13 mouse cellular contexts compared by ENCODE assay signal in genomic region chr6:48741273-48741672, GRCm38 (mm10). TPM values are rescaled to one million over a fixed set of nuclear protein-coding genes. Genes with fewer than 3 reads are reported as not detected.
DNase-seq lines count a peak whose midpoint lies in the region; ATAC-seq and TF ChIP-seq lines count a peak whose summit lies in the region.
"Had no signal": no experiment of that assay in that cellular context is flagged by ENCODE, and none has a peak within 500 bp of the region (broad histone marks: within the 10 kb centered on the region; RNA-seq: fewer than 3 reads in every experiment).

No protein-coding gene starts in this region.

- no peak for TF ChIP-seq EP300 in liver, postnatal 0 days (IDR thresholded peaks at IDR 0.05; ENCODE audit: low read depth)

- H3K27ac ChIP-seq in heart, embryonic 13.5 days (replicated peaks): no peak overlapping the region
- peak overlapping the region; percentile 97 for H3K27ac ChIP-seq in spleen, adult 2 months (ENCODE audit: insufficient read depth, low read length)
- H3K27ac ChIP-seq in liver, postnatal 0 days (ENCODE audit: low read depth): peak overlapping the region; percentile 74
- H3K27ac ChIP-seq: hindbrain, embryonic 10.5 days; layer of hippocampus, adult 2 months; midbrain, embryonic 13.5 days had no signal

- H3K4me1 ChIP-seq in heart, embryonic 13.5 days: peaks cover 29% of the 10 kb centered on the region
- peaks cover 31% of the 10 kb centered on the region for H3K4me1 ChIP-seq in spleen, adult 2 months (ENCODE audit: control insufficient read depth, insufficient read depth, insufficient read length)
- H3K4me1 ChIP-seq in liver, postnatal 0 days (ENCODE audit: insufficient read depth): peaks cover 23% of the 10 kb centered on the region

- no peak for DNase-seq in heart, postnatal 36 days
- peak in 1 of 2 experiments; percentile 40 for DNase-seq in spleen, adult 2 months (ENCODE audit: low read depth in 1 of 2, low spot score in 2 of 2)
- no peak for DNase-seq in spleen, postnatal 14 days (ENCODE audit: low spot score in 2 of 2)
- no peak for DNase-seq in liver, postnatal 0 days
- peak; percentile 77 for DNase-seq in yolk sac, embryonic 10.5 days (ENCODE audit: low spot score)
- DNase-seq in left cerebral cortex, adult 9 months (ENCODE audit: low spot score in 2 of 2): no peak
- no peak for DNase-seq in urinary bladder, postnatal 25 days (ENCODE audit: low spot score)

- WGBS in heart, embryonic 13.5 days: 26% methylated on average over 3 of the region's 3 CpGs
- 12% methylated on average over 3 of the region's 3 CpGs for WGBS in spleen, adult 2 months
- WGBS in liver, postnatal 0 days (ENCODE audit: insufficient replicate concordance): 17% methylated on average over 3 of the region's 3 CpGs

- no peaks in the 10 kb centered on the region for H3K9me3 ChIP-seq in heart, embryonic 13.5 days
- H3K9me3 ChIP-seq in liver, postnatal 0 days (ENCODE audit: low read length): no peaks in the 10 kb centered on the region
- H3K9me3 ChIP-seq: hindbrain, embryonic 10.5 days; midbrain, embryonic 13.5 days had no signal

- H3K9ac ChIP-seq in heart, embryonic 13.5 days: no peak overlapping the region
- no peak overlapping the region for H3K9ac ChIP-seq in liver, postnatal 0 days (replicated peaks)
- H3K9ac ChIP-seq: midbrain, embryonic 13.5 days had no signal

- peaks cover 55% of the 10 kb centered on the region for H3K27me3 ChIP-seq in heart, embryonic 13.5 days (replicated peaks)
- H3K27me3 ChIP-seq in spleen, adult 2 months (ENCODE audit: control insufficient read depth, insufficient read depth, low read length): no peaks in the 10 kb centered on the region
- no peaks in the 10 kb centered on the region for H3K27me3 ChIP-seq in liver, postnatal 0 days (ENCODE audit: insufficient read depth, low read length)

- intact Hi-C loops in heart, postnatal 36 days (cut with DNase I): no loop called here

- peaks cover 3% of the 10 kb centered on the region; the same call in 1 of the 2 replicates for H3K36me3 ChIP-seq in heart, embryonic 13.5 days
- peaks cover 22% of the 10 kb centered on the region for H3K36me3 ChIP-seq in spleen, adult 2 months (ENCODE audit: control insufficient read depth, insufficient read depth, low read length)
- H3K36me3 ChIP-seq in liver, postnatal 0 days (replicated peaks; ENCODE audit: insufficient read depth, low read length): no peaks in the 10 kb centered on the region
- H3K36me3 ChIP-seq: hindbrain, embryonic 10.5 days; midbrain, embryonic 13.5 days had no signal

- H3K4me2 ChIP-seq in heart, embryonic 13.5 days: peak overlapping the region; percentile 79
- peak overlapping the region; percentile 28; the same call in 1 of the 2 replicates for H3K4me2 ChIP-seq in liver, postnatal 0 days (ENCODE audit: low read depth, low read length)

- peak; percentile 38; the same call in 1 of the 2 replicates for TF ChIP-seq POLR2A in spleen, adult 2 months (IDR thresholded peaks at IDR 0.05; ENCODE audit: low read depth, low read length)

- no peak for TF ChIP-seq CTCF in spleen, adult 2 months (IDR thresholded peaks at IDR 0.05; ENCODE audit: extremely low read depth, insufficient read depth, insufficient read length, insufficient replicate concordance)
- no peak for TF ChIP-seq CTCF in liver, postnatal 0 days (IDR thresholded peaks at IDR 0.05; ENCODE audit: low read depth)

- H3K4me3 ChIP-seq in heart, embryonic 13.5 days: no peak overlapping the region
- peak overlapping the region; percentile 66 for H3K4me3 ChIP-seq in spleen, adult 2 months (ENCODE audit: extremely low read depth, insufficient read depth, insufficient read length)
- no peak overlapping the region for H3K4me3 ChIP-seq in liver, postnatal 0 days (ENCODE audit: low read depth, low read length)
- H3K4me3 ChIP-seq: hindbrain, embryonic 10.5 days; layer of hippocampus, adult 2 months; midbrain, embryonic 13.5 days had no signal

- no peak for ATAC-seq in heart, embryonic 13.5 days (ENCODE audit: extremely low read depth, insufficient number of reproducible peaks, low FRiP score, low TSS enrichment)
- no peak for ATAC-seq in liver, postnatal 0 days
- ATAC-seq: forebrain, embryonic 14.5 days had no signal

RNA-seq across cellular contexts. Expression of gene Gimap1, which starts 2.4 kb away (rescaled TPM):
- polyA plus RNA-seq in heart, embryonic 13.5 days (2015; fragmentation: Nextera tagmentation; extraction: Ambion mirVana): 24.2 and 27.5 TPM in 2 replicates
- total RNA-seq in heart, postnatal 36 days (2021): 10 to 100 TPM in 1 of 2 experiments, 1 to 10 TPM in 1; 8.1 to 11.8 TPM
- polyA plus RNA-seq in spleen, adult 2 months (2012; rRNA removed): 94.4 and 103 TPM in 2 replicates
- 9.2 and 10.0 TPM in 2 replicates for polyA plus RNA-seq in liver, postnatal 0 days (2015; fragmentation: Nextera tagmentation; extraction: Ambion mirVana)

RNA-seq across cellular contexts. Expression of gene Gimap5, which starts 4.7 kb away (rescaled TPM):
- polyA plus RNA-seq in heart, embryonic 13.5 days (2015; fragmentation: Nextera tagmentation; extraction: Ambion mirVana): 7.2 and 8.2 TPM in 2 replicates
- 1 to 10 TPM; 6.0 to 6.6 TPM for total RNA-seq in heart, postnatal 36 days (2021)
- polyA plus RNA-seq in spleen, adult 2 months (2012; rRNA removed): 74.0 and 90.0 TPM in 2 replicates
- 4.7 and 5.9 TPM in 2 replicates for polyA plus RNA-seq in liver, postnatal 0 days (2015; fragmentation: Nextera tagmentation; extraction: Ambion mirVana)

RNA-seq across cellular contexts. Expression of gene Gimap7, which starts 22.9 kb away (rescaled TPM):
- not detected in 2 replicates for polyA plus RNA-seq in heart, embryonic 13.5 days (2015; fragmentation: Nextera tagmentation; extraction: Ambion mirVana)
- under 1 TPM in 1 of 2 experiments, not detected in 1; 0.22 TPM for total RNA-seq in heart, postnatal 36 days (2021)
- 9.5 and 11.6 TPM in 2 replicates for polyA plus RNA-seq in spleen, adult 2 months (2012; rRNA removed)
- polyA plus RNA-seq in liver, postnatal 0 days (2015; fragmentation: Nextera tagmentation; extraction: Ambion mirVana): 0.59 and 0.65 TPM in 2 replicates
- total RNA-seq: layer of hippocampus, adult 2 months had no signal
- polyA plus RNA-seq: forebrain, embryonic 14.5 days; hindbrain, embryonic 10.5 days; limb, embryonic 14.5 days; midbrain, embryonic 13.5 days had no signal

RNA-seq across cellular contexts. Expression of gene Gm28053, which starts 22.9 kb away (rescaled TPM):
- polyA plus RNA-seq in heart, embryonic 13.5 days (2015; fragmentation: Nextera tagmentation; extraction: Ambion mirVana): 3.7 and 5.0 TPM in 2 replicates
- total RNA-seq in heart, postnatal 36 days (2021): 1 to 10 TPM; 3.1 to 4.7 TPM
- polyA plus RNA-seq in spleen, adult 2 months (2012; rRNA removed): 0.43 and 0.82 TPM in 2 replicates
- 1.1 TPM in 1 of 2 replicates, not detected in the other for polyA plus RNA-seq in liver, postnatal 0 days (2015; fragmentation: Nextera tagmentation; extraction: Ambion mirVana)
- total RNA-seq: layer of hippocampus, adult 2 months had no signal
- polyA plus RNA-seq: forebrain, embryonic 14.5 days; hindbrain, embryonic 10.5 days; midbrain, embryonic 13.5 days had no signal

RNA-seq across cellular contexts. Expression of gene Gimap3, which starts 29.4 kb away (rescaled TPM):
- 0.06 TPM in 1 of 2 replicates, not detected in the other for polyA plus RNA-seq in heart, embryonic 13.5 days (2015; fragmentation: Nextera tagmentation; extraction: Ambion mirVana)
- total RNA-seq in heart, postnatal 36 days (2021): under 1 TPM; 0.51 to 0.53 TPM
- 140 and 150 TPM in 2 replicates for polyA plus RNA-seq in spleen, adult 2 months (2012; rRNA removed)
- 0.75 and 0.82 TPM in 2 replicates for polyA plus RNA-seq in liver, postnatal 0 days (2015; fragmentation: Nextera tagmentation; extraction: Ambion mirVana)
- total RNA-seq: layer of hippocampus, adult 2 months had no signal
- polyA plus RNA-seq: forebrain, embryonic 14.5 days; limb, embryonic 14.5 days; midbrain, embryonic 13.5 days had no signal
